Mouse (Mus musculus): Measurements from ENCODE around the gene Dcaf1. TPM values are rescaled to one million over a fixed set of nuclear protein-coding genes. Genes with fewer than 3 reads are reported as not detected.

The Dcaf1 gene
- total RNA-seq, 1 experiment: 50.7 TPM

GRCm38 (mm10) chr9:106780086-106780485, 41.6 kb upstream of the Dcaf1 start:
- Histone ChIP-seq H3K36me3 (ENCODE audit: control insufficient read depth, insufficient read depth, low read length, poor library complexity, severe bottlenecking) (no peaks in the 10 kb centered on the region), H3K9ac (ENCODE audit: insufficient read depth, low read depth, low read length, poor library complexity, severe bottlenecking) (no peak overlapping the region), H3K4me3 (ENCODE audit: insufficient read depth in 1 of 2, low read depth in 1 of 2, low read length in 2 of 2, poor library complexity in 1 of 2, severe bottlenecking in 1 of 2) (no peak overlapping the region), H3K9me3 (ENCODE audit: control insufficient read depth, insufficient read depth, low read depth, low read length) (no peaks in the 10 kb centered on the region), H3K4me1 (ENCODE audit: control insufficient read depth in 2 of 2, insufficient read depth in 2 of 2, low read length in 2 of 2, poor library complexity in 1 of 2) (no peaks in the 10 kb centered on the region), H3K27ac (ENCODE audit: insufficient read depth, low read depth, low read length, poor library complexity, severe bottlenecking) (no peak overlapping the region)
- in situ Hi-C loops (cut with MboI; ENCODE audit: low sequenced_read_pairs in 2 of 2, unreplicated experiment in 2 of 2): no loop called here
- no peak for TF ChIP-seq ZNF384 (IDR thresholded peaks at IDR 0.05; ENCODE audit: low read depth, low read length)
- TF ChIP-seq CHD2 (IDR thresholded peaks at IDR 0.05; ENCODE audit: low read depth, low read length): no peak
- no peak for TF ChIP-seq MAFK (IDR thresholded peaks at IDR 0.05; ENCODE audit: insufficient read depth, low read depth, low read length)
- TF ChIP-seq HCFC1 (IDR thresholded peaks at IDR 0.05; ENCODE audit: borderline replicate concordance, insufficient read depth, low read length): no peak
- TF ChIP-seq ZC3H11A (IDR thresholded peaks at IDR 0.05; ENCODE audit: borderline replicate concordance, low read depth, low read length): no peak
- no peak for DNase-seq (ENCODE audit: low read depth, low spot score)

- H3K27ac ChIP-seq (ENCODE audit: insufficient read depth, low read depth, low read length, poor library complexity, severe bottlenecking): no peak overlapping the region
- in situ Hi-C loops (cut with MboI; ENCODE audit: low sequenced_read_pairs in 2 of 2, unreplicated experiment in 2 of 2): no loop called here
- TF ChIP-seq CHD2 (IDR thresholded peaks at IDR 0.05; ENCODE audit: low read depth, low read length) (no peak), MAFK (IDR thresholded peaks at IDR 0.05; ENCODE audit: insufficient read depth, low read depth, low read length) (no peak), ZNF384 (IDR thresholded peaks at IDR 0.05; ENCODE audit: low read depth, low read length) (no peak), ZC3H11A (IDR thresholded peaks at IDR 0.05; ENCODE audit: borderline replicate concordance, low read depth, low read length) (no peak), HCFC1 (IDR thresholded peaks at IDR 0.05; ENCODE audit: borderline replicate concordance, insufficient read depth, low read length) (no peak)
- H3K36me3 ChIP-seq (ENCODE audit: control insufficient read depth, insufficient read depth, low read length, poor library complexity, severe bottlenecking): no peaks in the 10 kb centered on the region
- H3K9me3 ChIP-seq (ENCODE audit: control insufficient read depth, insufficient read depth, low read depth, low read length): no peaks in the 10 kb centered on the region
- H3K9ac ChIP-seq (ENCODE audit: insufficient read depth, low read depth, low read length, poor library complexity, severe bottlenecking): no peak overlapping the region
- no peak for DNase-seq (ENCODE audit: low read depth, low spot score)
- no peak overlapping the region for H3K4me3 ChIP-seq (ENCODE audit: insufficient read depth in 1 of 2, low read depth in 1 of 2, low read length in 2 of 2, poor library complexity in 1 of 2, severe bottlenecking in 1 of 2)
- H3K4me1 ChIP-seq (ENCODE audit: control insufficient read depth in 2 of 2, insufficient read depth in 2 of 2, low read length in 2 of 2, poor library complexity in 1 of 2): peaks cover 0 to 2% of the 10 kb centered on the region in 2 experiments; a peak in 1 of 4 replicates
These were observed 38.1 kb upstream of the Dcaf1 start for GRCm38 (mm10) chr9:106783554-106783953.

- DNase-seq (ENCODE audit: low read depth, low spot score): no peak
- Histone ChIP-seq H3K4me1 (ENCODE audit: control insufficient read depth in 2 of 2, insufficient read depth in 2 of 2, low read length in 2 of 2, poor library complexity in 1 of 2) (peaks cover 2% of the 10 kb centered on the region in 2 experiments; a peak in 1 of 4 replicates), H3K9ac (ENCODE audit: insufficient read depth, low read depth, low read length, poor library complexity, severe bottlenecking) (no peak overlapping the region), H3K4me3 (ENCODE audit: insufficient read depth in 1 of 2, low read depth in 1 of 2, low read length in 2 of 2, poor library complexity in 1 of 2, severe bottlenecking in 1 of 2) (no peak overlapping the region), H3K36me3 (ENCODE audit: control insufficient read depth, insufficient read depth, low read length, poor library complexity, severe bottlenecking) (no peaks in the 10 kb centered on the region), H3K27ac (ENCODE audit: insufficient read depth, low read depth, low read length, poor library complexity, severe bottlenecking) (no peak overlapping the region), H3K9me3 (ENCODE audit: control insufficient read depth, insufficient read depth, low read depth, low read length) (no peaks in the 10 kb centered on the region)
- no peak for TF ChIP-seq HCFC1 (IDR thresholded peaks at IDR 0.05; ENCODE audit: borderline replicate concordance, insufficient read depth, low read length)
- TF ChIP-seq ZC3H11A (IDR thresholded peaks at IDR 0.05; ENCODE audit: borderline replicate concordance, low read depth, low read length): no peak
- no peak for TF ChIP-seq MAFK (IDR thresholded peaks at IDR 0.05; ENCODE audit: insufficient read depth, low read depth, low read length)
- in situ Hi-C loops (cut with MboI; ENCODE audit: low sequenced_read_pairs in 2 of 2, unreplicated experiment in 2 of 2): no loop called here
These were observed 36.5 kb upstream of the Dcaf1 start for GRCm38 (mm10) chr9:106785206-106785605.

- in situ Hi-C loops (cut with MboI; ENCODE audit: low sequenced_read_pairs in 2 of 2, unreplicated experiment in 2 of 2): no loop called here
These were observed 33.5 kb upstream of the Dcaf1 start for GRCm38 (mm10) chr9:106787979-106788811.

More at GRCm38 (mm10) chr9:106787979-106788811, 33.5 kb upstream of the Dcaf1 start:
- no peaks in the 10 kb centered on the region for H3K9me3 ChIP-seq (ENCODE audit: control insufficient read depth, insufficient read depth, low read depth, low read length)
- DNase-seq (ENCODE audit: low read depth, low spot score): no peak
- H3K9ac ChIP-seq (ENCODE audit: insufficient read depth, low read depth, low read length, poor library complexity, severe bottlenecking): peak overlapping the region; percentile 82
- no peaks in the 10 kb centered on the region for H3K36me3 ChIP-seq (ENCODE audit: control insufficient read depth, insufficient read depth, low read length, poor library complexity, severe bottlenecking)
- peak overlapping the region; percentile 85 to 87 for H3K4me3 ChIP-seq (ENCODE audit: insufficient read depth in 1 of 2, low read depth in 1 of 2, low read length in 2 of 2, poor library complexity in 1 of 2, severe bottlenecking in 1 of 2)
- peaks cover 2% of the 10 kb centered on the region in 2 experiments; a peak in 2 of 4 replicates for H3K4me1 ChIP-seq (ENCODE audit: control insufficient read depth in 2 of 2, insufficient read depth in 2 of 2, low read length in 2 of 2, poor library complexity in 1 of 2)
- H3K27ac ChIP-seq (ENCODE audit: insufficient read depth, low read depth, low read length, poor library complexity, severe bottlenecking): peak overlapping the region; percentile 1; the same call in 1 of the 2 replicates
- TF ChIP-seq MAFK (IDR thresholded peaks at IDR 0.05; ENCODE audit: insufficient read depth, low read depth, low read length) (no peak), ZC3H11A (IDR thresholded peaks at IDR 0.05; ENCODE audit: borderline replicate concordance, low read depth, low read length) (no peak), HCFC1 (IDR thresholded peaks at IDR 0.05; ENCODE audit: borderline replicate concordance, insufficient read depth, low read length) (no peak), CHD2 (IDR thresholded peaks at IDR 0.05; ENCODE audit: low read depth, low read length) (no peak), ZNF384 (IDR thresholded peaks at IDR 0.05; ENCODE audit: low read depth, low read length) (no peak)
